Comparison of ENCODE assay signal across 10 mouse cellular contexts in the genomic region with DNA sequence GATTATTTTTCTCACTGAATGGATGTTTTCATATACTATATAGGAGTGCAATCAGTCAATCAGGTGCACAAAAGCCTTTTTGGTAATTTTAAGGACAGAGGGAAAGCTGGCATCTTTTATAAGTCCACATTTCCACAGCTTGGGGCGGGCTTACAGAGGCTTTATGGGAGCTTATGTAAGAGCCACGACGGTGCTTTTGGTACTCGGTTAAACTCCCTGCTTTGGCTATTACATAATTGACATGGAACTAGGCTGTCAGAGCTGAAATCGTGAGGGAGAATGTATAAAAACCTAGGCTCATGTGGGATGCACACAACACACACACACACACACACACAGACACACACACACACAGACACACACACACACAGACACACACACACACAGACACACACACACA. TPM values are rescaled to one million over a fixed set of nuclear protein-coding genes. Genes with fewer than 3 reads are reported as not detected.
DNase-seq lines count a peak whose midpoint lies in the region; ATAC-seq and TF ChIP-seq lines count a peak whose summit lies in the region.
"Had no signal": no experiment of that assay in that cellular context is flagged by ENCODE, and none has a peak within 500 bp of the region (broad histone marks: within the 10 kb centered on the region; RNA-seq: fewer than 3 reads in every experiment).

No protein-coding gene starts in this region.

- no peak for TF ChIP-seq CTCF in layer of hippocampus, adult 2 months (conservative IDR thresholded peaks at IDR 0.05)
- no peak for TF ChIP-seq CTCF in cortical plate, adult 2 months (IDR thresholded peaks at IDR 0.05; ENCODE audit: extremely low read depth, insufficient read depth, low read length)

- TF ChIP-seq POLR2A in cortical plate, adult 2 months (IDR thresholded peaks at IDR 0.05; ENCODE audit: extremely low read depth, insufficient read depth, low read length): no peak

- no peaks in the 10 kb centered on the region for H3K36me3 ChIP-seq in neural tube, embryonic 14.5 days (ENCODE audit: control insufficient read depth, insufficient read depth, low read length)

- H3K27me3 ChIP-seq in neural tube, embryonic 14.5 days (ENCODE audit: control insufficient read depth, insufficient read depth, low read length): no peaks in the 10 kb centered on the region; the same call in 1 of the 2 replicates

- H3K4me2 ChIP-seq in neural tube, embryonic 14.5 days (ENCODE audit: low read depth, low read length): peak overlapping the region; percentile 84

- ATAC-seq in neural tube, embryonic 14.5 days (ENCODE audit: low read depth): no peak
- ATAC-seq: liver, postnatal 0 days had no signal

- WGBS in neural tube, embryonic 14.5 days: 18% methylated on average over 5 of the region's 5 CpGs

- no peak overlapping the region; the same call in 1 of the 2 replicates for H3K9ac ChIP-seq in neural tube, embryonic 14.5 days (replicated peaks; ENCODE audit: low read depth, low read length)
- H3K9ac ChIP-seq: liver, postnatal 0 days had no signal

- H3K4me3 ChIP-seq in layer of hippocampus, adult 2 months: peak overlapping the region; percentile 72
- peak overlapping the region; percentile 57 for H3K4me3 ChIP-seq in cortical plate, adult 2 months (ENCODE audit: insufficient read depth, low read length)
- peak overlapping the region; percentile 73 for H3K4me3 ChIP-seq in neural tube, embryonic 14.5 days (ENCODE audit: low read depth, low read length)

- H3K27ac ChIP-seq in layer of hippocampus, adult 2 months: peak overlapping the region; percentile 93
- H3K27ac ChIP-seq in cortical plate, adult 2 months (ENCODE audit: insufficient read depth, low read length): peak overlapping the region; percentile 49
- no peak overlapping the region for H3K27ac ChIP-seq in neural tube, embryonic 14.5 days (ENCODE audit: low read depth, low read length)

- H3K4me1 ChIP-seq in cortical plate, adult 2 months (ENCODE audit: control insufficient read depth, insufficient read depth, low read length): 0 out of 2 replicates have a peak, but pooled peaks cover 2% of the 10 kb centered on the region
- 0 out of 2 replicates have a peak, but pooled peaks cover 6% of the 10 kb centered on the region for H3K4me1 ChIP-seq in neural tube, embryonic 14.5 days (ENCODE audit: control insufficient read depth, insufficient read depth, low read length)

- H3K9me3 ChIP-seq in neural tube, embryonic 14.5 days (ENCODE audit: control insufficient read depth, low read length): no peaks in the 10 kb centered on the region

- DNase-seq in layer of hippocampus, adult 2 months (ENCODE audit: low spot score in 2 of 2): peak in 1 of 2 experiments; percentile 55
- DNase-seq in layer of hippocampus, postnatal 25 days (ENCODE audit: extremely low spot score in 1 of 2, low spot score in 1 of 2): no peak
- peak; percentile 64 for DNase-seq in cerebellum, adult 8-10 months
- DNase-seq in kidney, adult 9 months: no peak
- no peak for DNase-seq in adrenal gland, postnatal 10 days
- DNase-seq: heart, postnatal 4 days; liver, postnatal 0 days; thymus, postnatal 25 days had no signal

RNA-seq across cellular contexts. Expression of a gene that starts 2.0 kb away (rescaled TPM):
- total RNA-seq in layer of hippocampus, adult 2 months (2021): 10 to 100 TPM; 32.5 to 36.0 TPM
- total RNA-seq in layer of hippocampus, postnatal 25 days (2021): 10 to 100 TPM; 30.0 to 35.6 TPM
- 22.5 and 24.5 TPM in 2 replicates for polyA plus RNA-seq in cortical plate, adult 2 months (2012; rRNA removed)
- 51.3 and 53.9 TPM in 2 replicates for polyA plus RNA-seq in neural tube, embryonic 14.5 days (2014; fragmentation: Nextera tagmentation; extraction: Ambion mirVana)
- 1 to 10 TPM; 2.6 to 3.4 TPM for total RNA-seq in adrenal gland, postnatal 10 days (2021)

Comparison
In these comparisons a context has a peak if more than half of its experiments do, and no peak if none do; other contexts are left out.
1. RNA of a gene that starts 2.0 kb away (total RNA-seq): 32.5 to 36.0 TPM in layer of hippocampus, adult 2 months and 30.0 to 35.6 TPM in layer of hippocampus, postnatal 25 days; 2.6 to 3.4 TPM in adrenal gland, postnatal 10 days; every median in the first group is over 4 times any median in the second.
2. Peak in every context shown above with its lines, with median percentiles within 50 percentile points of each other: H3K4me3 ChIP-seq.